Mouse (Mus musculus) retina, postnatal 7 days (tissue): ENCODE measurements around the gene Gatad1.
"Not testable (repeated sequence)": the region's sequence is repeated elsewhere in the genome, so short reads cannot be mapped to it uniquely, and the experiment has no call there.

ENCODE experiments used
- DNase-seq: peaks from one replicate; pipeline ENCODE4 v3.0.0-alpha.2; 2012; ENCODE audit warnings: low read depth, low spot score

Gene Gatad1

DNA sequence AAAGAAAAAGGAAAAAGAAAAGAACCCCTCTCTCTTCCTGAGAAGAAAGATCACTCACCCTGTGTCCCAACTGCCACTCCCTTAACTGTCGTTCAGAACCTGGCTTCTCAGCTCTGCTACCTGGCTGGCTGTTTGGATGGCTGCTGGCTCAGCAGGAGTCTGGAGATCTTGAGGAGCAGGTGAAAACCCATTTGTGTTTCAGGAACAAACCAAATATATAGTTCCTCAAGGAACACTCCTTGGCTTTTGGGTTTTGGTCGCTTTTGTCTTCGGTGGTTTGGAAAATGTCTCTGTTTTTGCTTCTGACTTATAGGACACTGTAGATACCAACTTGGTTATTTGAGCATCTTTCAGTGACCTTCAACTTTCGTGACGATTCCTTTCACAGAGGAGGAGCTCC is at the start of gene Gatad1:
Gene Gatad1 (minus strand): TSS at position 101 of the 400 bp plus-strand sequence.
- DNase-seq: no peak

DNA sequence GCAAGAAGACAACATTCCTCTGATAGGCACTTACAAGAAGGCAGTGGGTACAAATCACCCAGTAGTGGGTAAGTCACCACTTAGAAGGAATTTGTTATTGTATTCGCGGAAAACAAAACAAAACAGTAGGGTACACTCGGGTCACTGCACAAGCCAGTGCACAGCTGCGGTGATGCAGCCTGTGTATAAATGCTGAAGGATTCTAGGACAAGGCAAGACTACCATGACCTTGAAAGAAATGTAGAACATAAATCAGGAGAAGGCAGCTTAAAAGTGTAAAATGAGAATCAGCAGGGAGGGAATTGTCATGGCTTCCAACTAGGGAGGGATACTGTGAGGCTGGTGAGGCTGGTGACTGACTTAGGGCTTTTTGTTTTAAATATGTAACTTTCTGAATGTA is 45.2 kb upstream of the Gatad1 start:
- no peak for DNase-seq

- no peak for DNase-seq
Observed at GRCm38 (mm10) chr5:3700025-3700424, 43.0 kb upstream of the Gatad1 start.

DNA sequence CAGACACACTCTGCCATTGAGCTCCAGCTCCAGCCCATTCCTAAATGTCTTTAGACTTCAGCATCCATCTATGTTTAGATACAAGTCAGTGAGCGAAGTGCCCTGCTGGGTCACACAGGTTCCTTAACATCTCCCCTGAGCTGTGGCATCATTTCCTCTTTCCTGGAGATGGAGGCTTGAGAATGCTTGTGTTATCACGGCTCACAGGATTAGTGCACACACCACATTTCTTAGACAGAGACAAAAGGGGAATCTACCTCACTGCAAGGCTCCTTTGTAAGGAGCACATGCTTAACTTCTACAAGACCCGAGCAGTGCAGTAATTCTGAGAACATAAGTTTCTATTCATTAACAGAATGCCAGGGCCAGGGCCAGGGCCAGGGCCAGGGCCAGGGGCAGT is 39.0 kb upstream of the Gatad1 start:
- no peak for DNase-seq

DNA sequence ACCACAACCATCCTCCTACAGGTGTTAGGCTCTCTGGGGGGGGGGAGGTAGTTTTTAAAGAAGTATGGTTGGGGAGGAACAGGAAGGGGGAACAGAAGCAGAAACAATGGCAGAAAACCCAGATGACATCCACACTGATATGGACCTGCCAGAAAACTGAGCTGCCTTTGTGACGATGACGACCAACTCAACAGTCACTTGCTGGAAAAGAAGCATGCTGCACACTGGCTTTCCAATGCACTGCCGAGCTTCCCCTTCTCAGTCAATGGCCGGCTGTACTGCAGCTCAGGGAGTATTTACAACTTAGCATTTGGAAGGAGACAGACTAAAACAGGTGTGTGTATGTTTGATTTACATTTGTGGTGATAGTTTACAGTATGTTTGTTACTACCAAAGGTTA is 38.2 kb upstream of the Gatad1 start:
- no peak for DNase-seq

DNA sequence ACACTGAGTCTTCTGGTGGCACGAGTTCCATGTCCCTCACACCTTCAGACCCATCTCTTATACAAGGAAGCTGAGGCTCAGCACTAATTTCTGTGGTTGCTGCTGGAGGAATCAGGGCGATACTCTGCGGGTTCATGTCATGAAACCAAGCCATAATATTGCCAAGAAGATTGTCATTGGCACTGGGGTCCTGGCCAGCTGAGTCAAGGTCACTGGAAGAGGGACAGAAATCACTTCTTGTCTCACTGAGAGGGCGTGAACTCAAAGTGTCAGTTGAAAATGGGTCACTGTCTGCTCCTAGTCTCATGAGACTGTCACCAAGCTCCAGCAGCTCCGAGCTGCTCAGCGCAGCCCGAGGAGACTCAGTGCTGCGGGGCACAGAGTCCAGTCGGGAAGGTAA is 36.0 kb upstream of the Gatad1 start:
- DNase-seq: no peak

DNA sequence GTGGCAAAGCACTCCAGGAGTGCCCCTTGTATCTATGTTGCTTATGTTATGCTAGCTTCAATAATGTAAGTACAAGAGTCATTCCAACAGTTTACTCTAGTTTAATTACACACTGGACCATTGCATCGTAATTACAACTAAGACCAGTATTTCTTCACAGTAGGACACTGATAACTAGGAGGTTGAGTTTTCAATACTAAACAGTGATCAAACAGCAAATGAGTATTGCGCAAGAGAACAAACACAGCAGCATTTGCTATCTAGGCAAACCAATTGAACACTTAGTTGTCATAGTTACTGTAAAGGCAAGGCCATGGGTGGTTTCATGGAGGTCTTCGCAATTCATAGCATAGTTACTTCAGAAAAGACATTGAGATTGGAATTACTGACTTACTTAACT is 34.3 kb upstream of the Gatad1 start:
- no peak for DNase-seq

DNA sequence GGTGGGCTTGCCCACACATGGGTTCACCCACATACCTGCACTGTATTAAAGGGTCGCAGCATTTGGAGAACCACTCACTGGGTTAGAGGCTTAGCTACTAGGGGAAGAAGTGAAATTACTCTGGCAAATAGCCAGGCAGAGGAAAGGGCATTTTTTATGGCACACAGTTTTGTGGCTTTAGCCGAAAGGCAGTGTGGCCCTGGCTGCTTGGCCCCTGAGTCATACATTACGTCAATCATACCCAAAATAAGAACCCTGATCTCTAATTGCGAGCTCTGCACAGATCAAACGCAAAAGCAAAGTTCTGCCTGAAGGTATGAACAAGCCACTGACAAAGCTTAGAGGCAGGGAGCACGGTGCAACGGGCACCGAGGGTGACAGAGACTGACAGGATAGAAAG is 31.3 kb upstream of the Gatad1 start:
- DNase-seq: no peak

DNA sequence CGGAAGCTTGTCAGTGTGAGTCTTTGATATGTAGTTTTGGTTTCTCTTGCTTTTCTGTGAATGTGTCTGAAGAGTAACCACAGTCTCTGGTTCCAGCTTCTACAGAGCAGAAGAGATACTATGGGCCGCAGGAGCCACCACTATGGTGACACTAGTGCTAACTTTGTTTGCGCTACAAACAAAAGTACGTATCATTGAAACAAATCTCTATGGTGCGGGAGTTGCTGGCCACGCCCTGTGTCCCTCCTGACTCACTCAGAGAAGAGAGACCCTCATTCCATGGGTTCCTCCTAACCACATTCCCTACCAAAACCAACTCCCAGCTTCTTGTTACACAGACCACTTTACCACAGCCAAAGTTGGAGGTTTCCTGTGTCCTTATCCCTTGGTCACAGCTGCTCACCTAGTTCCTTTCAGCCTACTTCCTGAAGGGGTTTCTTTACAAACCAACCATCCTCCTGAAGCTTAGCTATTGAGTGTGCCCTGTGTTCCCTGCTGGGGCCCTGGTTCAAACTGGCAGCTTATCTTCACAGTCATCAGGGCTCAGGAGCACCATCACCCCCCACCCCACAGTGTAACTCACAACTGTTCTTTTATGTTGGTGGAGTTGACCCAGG is 13.1 kb upstream of the Gatad1 start:
- DNase-seq: no peak

DNA sequence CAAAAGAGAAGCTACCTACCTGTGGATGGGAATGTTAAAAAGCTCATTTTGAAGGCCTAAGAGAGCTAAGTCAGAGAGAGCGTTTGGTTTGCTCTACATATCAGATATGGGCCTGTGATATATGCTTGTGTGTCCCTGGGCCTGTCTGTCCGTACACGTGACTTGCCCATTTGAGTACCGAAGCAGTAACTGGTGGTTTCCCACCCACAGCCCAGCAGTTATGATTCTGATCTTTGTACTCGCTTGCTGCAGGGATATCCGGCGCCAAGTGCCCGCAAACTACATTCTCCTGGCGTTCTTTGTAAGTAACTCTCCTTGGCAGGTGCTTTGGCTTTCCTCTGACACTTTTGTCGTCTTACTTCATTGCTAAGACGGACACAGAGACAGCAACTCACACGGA is 9.6 kb upstream of the Gatad1 start:
- no peak for DNase-seq

DNA sequence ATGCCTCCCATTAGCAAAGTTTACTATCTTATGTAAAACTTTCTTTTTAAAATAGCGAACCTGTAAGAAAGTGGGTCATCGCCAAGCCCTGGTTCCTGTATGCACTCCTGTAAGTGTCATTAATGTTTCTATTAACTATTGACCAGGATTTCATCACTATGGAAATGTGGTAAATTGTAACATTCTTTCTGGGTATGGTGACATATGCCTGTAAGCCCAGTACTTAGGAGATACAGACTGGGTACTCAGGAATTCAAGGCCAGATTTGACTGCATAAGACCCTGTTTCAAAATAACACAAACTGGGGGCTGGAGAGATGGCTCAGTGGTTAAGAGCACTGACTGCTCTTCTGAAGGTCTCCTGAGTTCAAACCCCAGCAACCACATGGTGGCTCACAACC is 8.2 kb upstream of the Gatad1 start:
- DNase-seq: no peak

DNA sequence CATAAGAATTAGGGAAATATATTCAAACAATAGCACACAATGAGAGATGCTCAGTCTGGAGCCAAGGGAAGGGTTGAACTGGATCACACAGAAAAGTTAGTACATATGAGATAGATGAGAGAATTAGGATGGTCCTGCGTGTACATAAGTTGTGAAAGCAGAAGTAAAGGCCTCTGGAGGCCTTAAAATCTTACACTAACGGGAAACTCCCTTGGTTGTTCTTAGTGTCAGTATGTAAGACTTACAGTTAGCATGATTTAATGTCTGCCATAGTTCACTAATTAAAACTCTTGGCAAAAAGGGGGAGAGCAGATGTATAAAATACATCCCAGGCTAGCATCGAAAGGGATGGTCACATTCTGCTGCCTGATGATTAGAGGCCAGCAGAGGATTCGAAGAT is 3.2 kb downstream of the Gatad1 start:
- DNase-seq: no peak

GRCm38 (mm10) chr5:3652903-3653575 is 3.9 kb downstream of the Gatad1 start:
- not testable (repeated sequence) for DNase-seq

- DNase-seq: no peak
Observed at GRCm38 (mm10) chr5:3651621-3652020, 5.4 kb downstream of the Gatad1 start.

GRCm38 (mm10) chr5:3650881-3651280 is 6.1 kb downstream of the Gatad1 start, which contains the start of gene Tmbim7:
TSS of gene Tmbim7 (plus strand) at chr5:3651181.
- no peak for DNase-seq

GRCm38 (mm10) chr5:3648849-3649210 is 8.2 kb downstream of the Gatad1 start:
- DNase-seq: no peak

DNA sequence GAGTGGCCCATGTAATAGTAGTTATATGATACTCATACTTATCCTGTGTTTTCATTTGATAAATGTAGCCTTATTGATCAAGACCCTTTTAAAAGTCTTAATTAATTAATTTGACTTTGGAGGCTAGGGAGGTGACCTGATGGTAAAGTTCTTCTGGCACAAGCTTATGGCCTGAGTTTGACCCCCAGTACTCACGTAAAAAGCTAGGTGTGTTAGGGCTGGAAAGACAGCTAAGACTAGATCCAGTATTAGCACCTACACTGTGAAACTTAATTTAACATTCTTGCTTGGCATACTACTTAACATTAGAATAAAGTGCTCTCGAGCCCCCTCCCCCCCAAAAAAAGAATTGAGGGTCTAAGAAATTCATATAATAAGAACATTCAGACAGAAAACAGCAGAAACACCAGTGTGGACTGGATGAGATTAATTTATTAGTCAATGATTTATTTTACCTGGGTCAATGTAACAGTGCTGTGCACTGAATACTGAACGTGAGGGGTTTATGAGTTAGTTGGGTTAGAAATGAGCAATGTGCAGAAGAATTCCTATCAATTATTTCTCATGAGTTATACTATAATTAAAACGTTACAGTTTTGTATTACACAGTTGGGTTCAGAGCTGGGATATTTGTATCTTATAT is 8.7 kb downstream of the Gatad1 start:
- DNase-seq: no peak

GRCm38 (mm10) chr5:3647708-3648121 is 9.3 kb downstream of the Gatad1 start:
- DNase-seq: peak; percentile 81

DNA sequence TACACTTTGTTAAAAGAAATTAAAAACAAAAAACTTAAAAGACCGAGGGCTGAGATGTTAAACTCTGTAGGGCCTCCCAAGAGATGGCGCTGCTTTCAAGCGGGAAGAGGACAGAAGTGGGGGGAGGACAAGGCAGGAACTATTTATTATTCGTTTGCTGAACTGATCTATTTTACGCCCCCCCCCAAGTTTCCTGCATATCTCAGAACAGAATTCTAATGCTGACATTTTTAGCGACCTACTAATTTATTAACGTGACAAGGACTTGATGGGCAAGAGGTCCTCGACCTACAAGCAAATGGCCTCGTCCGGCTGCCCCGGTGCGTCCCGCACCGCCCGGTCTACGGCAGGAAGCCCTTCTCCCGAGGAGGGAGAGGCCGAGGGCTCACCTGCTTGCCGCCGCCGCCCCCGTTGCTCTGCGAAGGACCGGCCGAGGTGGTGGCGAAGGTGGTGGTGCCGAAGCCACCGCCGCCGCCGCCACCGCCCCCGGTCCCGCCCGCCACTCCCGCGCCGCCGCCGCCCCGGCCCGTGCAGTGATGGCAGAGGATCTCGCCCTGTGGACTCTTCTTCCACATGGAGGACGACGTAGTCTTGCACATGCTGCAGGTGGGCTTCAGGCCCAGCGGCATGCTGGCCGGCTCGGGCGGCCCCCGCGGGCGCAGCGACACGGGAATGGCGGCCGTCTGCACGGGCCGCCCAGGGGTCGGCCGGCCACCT is 9.8 kb downstream of the Gatad1 start:
- peak; percentile 30 for DNase-seq

- no peak for DNase-seq
Observed at GRCm38 (mm10) chr5:3646539-3646938, 10.4 kb downstream of the Gatad1 start.

DNA sequence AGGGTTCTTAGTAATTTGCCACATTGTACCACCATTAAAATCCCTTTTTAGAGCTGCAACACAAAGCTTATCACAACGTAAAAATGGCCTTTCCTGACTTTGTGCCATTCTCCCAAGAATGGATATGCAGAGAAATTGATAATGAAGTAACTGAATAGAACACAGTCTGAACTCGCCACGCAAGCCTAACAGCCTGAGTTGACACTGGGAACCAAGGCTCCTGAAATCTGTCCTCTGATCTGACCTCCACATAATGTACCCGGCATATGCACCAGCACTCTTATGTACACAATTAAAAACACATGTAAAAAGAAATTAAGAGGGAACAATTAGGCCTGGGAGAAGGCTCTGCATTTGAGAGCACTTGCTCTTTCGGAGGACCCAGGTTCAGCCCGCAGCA is 11.7 kb downstream of the Gatad1 start:
- DNase-seq: no peak

GRCm38 (mm10) chr5:3644621-3645020 is 12.4 kb downstream of the Gatad1 start:
- DNase-seq: no peak
